Mouse (Mus musculus): Measurements from ENCODE around the gene Pex7.

DNA sequence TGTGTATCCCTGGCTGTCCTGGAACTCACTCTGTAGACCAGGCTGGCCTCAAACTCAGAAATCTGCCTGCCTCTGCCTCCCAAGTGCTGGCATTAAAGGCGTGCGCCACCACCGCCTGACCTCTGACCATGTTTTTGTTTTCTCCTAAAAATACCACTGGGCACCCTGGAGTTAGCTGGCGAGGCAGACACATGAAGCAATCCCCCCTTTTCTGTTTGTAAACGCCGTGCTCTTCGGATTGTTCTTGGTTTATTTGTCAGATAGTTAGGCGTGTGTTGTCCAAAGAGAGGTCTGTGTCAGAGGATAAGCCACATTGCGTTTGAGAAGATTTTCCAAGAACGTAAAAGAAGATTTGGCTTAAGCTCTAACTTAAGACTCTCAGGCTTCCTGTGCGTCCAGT lies 40.9 kb upstream of the Pex7 start:
- no peak for TF ChIP-seq CTCF (conservative IDR thresholded peaks at IDR 0.05; ENCODE audit: low read length)
- TF ChIP-seq POU5F1 (IDR thresholded peaks at IDR 0.05; ENCODE audit: borderline replicate concordance, low read length), result no peak
- TF ChIP-seq NANOG (IDR thresholded peaks at IDR 0.05; ENCODE audit: borderline replicate concordance, low read length), result no peak
